Mouse (Mus musculus): ENCODE measurements around the gene Plekhb2. TPM values are rescaled to one million over a fixed set of nuclear protein-coding genes. Genes with fewer than 3 reads are reported as not detected.

The Plekhb2 gene
- total RNA-seq, 2 experiments from 2014 or later = 79.0 to 92.5 TPM

DNA sequence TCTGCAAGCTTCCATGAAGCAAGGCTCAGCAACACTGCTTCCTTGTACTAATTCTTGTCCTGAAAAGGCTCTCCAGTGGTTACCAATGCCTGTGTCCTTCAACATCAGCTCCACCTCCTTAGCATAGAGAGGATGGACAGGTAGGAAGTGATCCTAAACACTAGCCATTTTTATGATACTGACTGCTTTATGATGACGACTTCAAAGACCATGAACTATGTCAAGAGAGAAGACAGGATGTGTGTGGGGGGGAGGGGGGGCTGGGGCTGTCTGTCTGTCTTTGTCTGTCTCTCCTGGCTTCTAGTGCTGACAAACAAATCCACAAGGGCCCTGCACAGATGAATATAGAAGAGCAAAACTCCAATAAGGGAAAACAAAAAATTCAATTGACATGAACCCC is 18.4 kb upstream of the Plekhb2 start:
- DNase-seq = no peak

DNA sequence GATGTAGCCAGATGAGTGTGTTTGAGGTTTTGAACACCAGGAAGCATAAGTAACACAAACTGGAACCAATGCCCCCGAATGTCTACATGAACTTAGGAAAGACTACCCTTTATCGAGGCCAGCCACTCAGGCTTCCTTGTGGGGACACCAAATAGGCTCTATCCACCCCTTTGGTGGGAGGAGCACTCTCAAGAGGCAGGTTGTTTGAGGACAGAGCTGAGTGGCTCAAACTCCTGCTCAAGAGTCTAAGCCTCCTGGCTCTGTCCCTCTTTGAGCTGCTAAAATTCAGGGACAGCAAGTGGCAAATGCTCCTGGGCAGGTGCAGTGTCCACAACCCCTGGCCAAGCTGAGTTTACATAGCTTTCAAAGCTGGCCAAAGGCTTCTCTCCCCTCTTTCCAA is 14.9 kb upstream of the Plekhb2 start:
- no peak for DNase-seq

DNA sequence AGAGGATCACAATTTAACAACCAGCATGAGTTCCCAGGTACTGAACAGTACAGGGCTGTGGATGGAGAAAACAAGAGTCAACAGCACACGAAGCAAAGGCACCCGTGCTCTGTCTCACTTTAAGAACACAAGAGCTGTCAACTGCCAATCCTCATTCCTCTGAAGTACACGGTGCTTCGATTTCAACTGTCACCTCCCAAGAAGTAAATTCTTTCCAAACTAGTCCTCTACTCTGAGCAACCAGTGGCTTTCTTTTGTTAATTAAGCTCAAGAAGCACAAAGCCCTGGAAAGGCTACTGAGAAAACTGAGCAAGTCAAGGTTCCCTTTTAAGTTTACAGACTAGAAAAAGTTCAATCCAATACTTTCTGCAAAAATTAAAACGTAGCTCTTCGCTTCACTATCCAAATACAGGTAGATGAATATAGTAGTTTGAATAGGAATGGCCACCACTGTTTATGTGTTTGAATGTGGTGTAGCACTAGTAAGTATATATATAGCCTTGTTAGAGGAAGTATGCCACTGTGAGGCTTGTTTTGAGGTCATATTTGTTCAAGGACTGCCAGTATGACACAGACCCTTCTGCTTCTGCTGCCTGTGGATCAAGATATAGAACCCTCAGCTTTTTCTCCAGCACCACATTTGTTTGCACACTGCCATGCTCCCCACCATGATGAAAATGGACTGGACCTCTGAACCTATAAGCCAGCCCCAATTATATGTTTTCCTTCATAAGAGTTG is 11.7 kb upstream of the Plekhb2 start:
- no peak for DNase-seq

DNA sequence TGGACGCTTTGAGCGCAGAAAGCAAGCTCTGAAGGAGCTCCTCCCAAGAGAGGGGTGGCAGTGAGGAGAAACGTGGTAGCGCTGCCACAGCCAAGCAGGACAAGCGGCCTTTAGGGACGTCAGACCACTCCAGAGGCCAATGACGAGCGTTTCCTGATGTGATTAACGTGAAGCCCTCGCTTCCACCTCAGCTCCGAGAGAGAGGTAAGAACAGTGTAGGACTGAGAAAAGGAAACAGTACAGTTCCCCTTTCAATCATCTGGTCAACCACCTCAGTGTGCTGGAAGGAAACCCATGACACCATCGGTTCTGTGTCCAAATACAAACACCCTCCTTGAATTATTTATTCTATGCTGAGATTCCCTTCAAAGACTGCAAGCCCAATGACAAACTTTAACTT is 10.5 kb upstream of the Plekhb2 start:
- DNase-seq = peak; percentile 37

DNA sequence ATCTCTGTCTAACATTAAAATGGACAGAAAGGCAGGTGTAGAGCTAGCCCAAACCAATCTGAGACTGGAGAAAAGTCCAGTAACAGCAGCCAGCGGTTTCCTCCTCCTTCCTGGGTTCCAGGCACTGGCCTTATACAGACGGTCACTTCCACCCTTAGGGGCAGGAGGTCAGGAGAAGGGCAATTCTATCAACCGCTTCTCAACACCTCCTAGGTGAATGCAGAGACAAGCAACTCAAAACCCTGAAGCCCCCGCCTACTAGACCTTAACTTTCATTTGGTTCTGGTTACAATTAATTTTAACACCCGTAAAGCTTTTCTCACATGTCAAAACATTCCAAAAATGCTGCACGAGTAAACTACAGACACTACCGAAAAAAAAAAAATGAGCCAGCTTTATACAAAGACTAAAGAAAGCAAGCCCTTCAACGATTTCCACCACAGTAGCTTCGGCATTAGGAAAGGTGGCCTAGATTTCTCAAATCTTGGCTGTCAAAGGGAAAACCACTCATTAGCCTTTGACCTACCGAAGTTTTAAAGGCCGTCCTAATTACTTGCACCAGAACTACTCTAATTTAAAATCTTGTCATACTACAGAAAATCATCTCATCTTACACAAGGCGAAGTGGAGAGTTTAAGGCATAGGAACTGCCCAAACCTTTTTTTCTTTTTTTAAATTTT is 7.9 kb upstream of the Plekhb2 start:
- no peak for DNase-seq

DNA sequence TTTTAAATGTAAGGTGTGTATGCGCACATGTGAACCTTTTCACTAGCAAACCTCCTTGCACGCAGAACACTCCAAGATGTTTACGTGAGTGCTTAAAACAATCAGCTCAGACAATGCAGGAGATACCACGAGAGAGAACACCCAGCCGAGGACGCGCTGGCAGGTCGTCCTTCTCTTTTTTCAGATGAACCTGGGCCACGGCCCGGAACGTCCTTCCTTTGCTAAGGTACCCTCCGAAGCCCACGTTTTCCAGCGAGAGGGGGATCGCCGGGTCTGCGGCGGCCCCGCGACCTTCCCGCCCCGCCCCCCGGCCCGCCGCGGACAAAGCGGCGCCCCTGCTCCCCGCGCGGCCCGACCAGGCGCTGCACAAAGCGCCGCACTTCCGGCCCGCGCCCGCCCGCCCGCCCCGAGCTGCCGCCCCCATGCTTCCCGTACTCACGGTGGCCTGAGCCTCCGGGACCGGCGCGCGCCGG is 7.4 kb upstream of the Plekhb2 start:
- DNase-seq = peak; percentile 72

DNA sequence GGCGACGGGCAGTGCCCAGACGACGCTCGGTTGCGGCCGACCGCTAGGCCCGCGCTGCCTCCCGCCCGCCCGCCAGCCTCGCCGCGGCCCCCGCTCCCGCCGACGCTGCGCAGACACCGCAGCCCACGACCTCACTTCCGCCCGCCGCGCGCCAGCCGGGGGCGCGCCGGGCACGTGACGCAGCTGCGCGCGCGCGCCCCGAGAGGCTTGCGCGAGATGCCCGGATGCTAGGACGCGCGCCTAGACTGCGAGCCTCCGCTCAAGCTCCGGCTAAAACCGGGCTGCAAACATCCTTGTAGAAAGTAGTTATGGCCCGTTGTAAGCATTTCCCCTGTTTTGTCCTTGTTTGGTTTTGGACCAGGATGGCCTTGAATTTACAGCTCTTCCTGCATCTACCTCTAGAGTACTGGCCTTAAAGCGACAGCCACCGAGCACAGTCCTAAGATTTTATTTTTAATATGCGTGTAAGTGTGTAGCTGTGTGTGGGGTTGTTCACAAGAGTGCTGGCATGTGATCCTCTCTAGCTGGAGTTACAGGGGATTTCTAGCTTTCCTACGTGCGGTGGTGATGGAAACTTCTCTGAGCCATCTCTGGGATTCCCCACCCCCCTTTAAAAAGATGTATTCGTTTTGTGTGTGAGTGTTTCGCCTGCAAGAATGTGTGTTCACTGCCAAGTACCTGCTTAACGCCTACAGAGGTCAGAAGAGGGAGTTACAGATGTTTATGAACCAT is 6.7 kb upstream of the Plekhb2 start, which contains the start of gene Fam168b:
TSS of gene Fam168b (minus strand) at position 179 of the 732 bp plus-strand sequence.
- DNase-seq = peak; percentile 91

DNA sequence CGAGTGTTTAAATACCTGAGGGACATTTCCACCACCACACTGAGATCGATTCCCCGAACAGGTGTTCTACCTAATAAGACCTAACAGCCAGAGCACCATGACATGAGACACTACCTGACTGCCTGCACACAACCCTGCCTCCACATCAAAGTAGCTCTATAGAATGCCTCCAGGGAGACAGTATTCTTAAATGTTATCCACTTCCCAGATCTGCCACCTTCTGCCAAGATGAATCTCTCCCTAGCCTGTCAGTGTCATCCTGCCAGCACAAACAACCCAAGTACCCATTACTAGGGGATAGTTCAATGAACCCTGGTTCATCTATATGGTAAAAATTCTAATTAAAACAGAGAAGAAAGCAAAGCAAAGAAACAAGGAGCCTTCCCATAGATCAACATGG is 2.7 kb upstream of the Plekhb2 start:
- DNase-seq = no peak

DNA sequence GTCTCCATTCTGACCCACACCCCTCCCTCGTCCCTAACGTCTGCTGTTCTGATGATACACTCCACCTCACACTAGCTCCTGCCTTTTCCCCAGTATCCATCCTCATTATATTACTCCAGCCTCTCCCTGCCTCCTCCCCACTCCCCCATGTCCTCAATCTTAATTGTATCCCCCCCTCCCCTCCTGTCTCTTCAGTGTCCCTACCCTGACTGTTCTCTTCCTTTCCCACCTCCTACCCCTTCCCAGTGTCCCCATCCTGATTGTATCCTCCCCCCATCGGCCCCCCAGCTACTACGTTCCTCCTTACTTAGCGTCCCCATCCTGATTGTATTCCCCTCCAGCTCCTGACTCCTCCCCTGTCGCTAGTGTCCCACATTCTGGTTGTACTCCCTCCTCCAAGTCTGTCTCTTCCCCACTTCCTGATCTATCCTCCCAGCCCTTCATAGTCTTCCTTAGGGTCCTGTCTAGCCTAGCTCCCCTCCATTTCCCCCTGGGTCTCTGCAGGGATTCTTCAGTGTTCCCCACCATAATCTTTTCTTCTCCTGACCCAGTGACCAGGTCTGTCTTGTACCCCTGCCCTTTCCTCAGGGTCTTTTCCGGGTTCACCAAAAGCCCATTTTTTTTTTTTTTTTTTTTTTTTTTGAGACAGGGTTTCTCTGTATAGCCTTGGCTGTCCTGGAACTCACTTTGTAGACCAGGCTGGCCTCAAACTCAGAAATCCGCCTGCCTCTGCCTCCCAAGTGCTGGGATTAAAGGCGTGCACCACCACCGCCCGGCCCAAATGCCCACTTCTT is 764 bp downstream of the Plekhb2 start:
- no peak for DNase-seq

DNA sequence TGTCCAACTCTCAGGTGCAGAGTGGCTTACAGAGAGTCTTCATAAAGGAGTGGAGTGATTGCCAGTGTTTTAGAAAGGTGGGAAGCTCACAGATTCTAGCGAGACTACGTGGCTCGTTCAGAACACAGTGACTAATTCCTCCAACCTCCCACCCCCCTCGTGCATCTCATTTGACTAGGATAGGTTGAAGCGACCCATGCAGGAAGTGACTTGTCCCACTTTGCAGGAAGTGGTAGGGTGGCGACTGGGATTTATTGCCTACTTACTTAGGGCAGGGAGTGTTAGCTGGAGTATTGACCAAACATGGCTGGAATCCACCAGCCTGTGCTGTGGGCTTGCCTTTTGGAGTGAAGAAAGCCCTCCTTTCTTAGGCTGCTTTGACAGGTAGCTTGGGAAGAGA is 1.8 kb downstream of the Plekhb2 start:
- peak; percentile 70 for DNase-seq

DNA sequence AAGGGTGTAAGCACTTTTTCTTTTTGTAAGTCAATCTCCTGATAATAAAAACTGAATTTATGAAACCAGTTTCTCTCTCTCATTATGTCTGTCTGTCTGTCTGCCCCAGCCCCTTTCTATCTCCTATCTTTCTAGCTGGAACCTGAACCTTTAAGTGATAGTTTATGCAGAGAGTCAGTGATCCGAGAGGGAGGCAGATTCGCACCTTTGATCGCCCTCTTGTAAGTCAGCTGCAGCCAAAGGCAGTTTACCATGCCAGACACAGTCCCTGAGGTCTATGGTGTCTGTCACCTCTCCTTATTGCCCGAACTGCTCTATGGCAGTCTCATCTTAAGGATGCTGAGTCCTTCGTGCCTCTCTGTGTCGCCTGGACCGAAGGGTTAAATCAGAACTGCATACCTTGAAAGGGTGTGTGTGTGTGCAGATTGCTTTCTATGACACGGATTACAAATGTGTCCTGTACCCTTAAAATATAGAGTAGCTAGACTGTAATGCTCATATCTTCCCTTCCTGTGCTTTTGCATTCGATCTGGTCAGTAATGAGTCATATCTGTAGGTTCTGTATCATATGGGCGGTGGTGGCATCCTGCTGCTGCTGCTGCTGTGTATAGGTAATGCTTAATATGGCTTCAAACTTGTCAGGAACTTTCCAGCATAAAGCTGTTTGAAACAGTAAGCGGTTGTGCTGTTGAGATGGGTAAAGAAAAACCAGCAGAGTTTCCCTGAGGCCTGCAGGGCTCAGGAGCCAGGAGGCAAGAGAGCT is 2.5 kb downstream of the Plekhb2 start:
- no peak for DNase-seq

DNA sequence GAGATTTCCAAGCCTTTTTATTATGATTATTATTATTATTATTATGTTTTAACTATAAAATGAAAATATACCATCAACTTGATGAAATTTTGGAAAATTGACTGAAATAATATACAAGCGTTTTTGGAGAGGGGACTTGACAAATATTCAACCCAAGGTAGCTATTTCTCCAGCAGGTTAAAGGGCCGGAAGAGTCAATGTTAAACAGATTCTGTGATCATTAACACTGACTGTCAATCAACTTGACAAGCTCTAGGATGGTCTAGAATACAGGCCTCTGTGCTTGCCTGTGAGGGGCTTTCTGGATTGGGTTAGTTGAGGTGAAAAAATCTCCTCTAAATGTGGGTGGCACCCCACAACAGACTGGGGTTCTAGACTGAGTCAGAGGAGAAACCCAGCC is 4.0 kb downstream of the Plekhb2 start:
- DNase-seq = no peak

DNA sequence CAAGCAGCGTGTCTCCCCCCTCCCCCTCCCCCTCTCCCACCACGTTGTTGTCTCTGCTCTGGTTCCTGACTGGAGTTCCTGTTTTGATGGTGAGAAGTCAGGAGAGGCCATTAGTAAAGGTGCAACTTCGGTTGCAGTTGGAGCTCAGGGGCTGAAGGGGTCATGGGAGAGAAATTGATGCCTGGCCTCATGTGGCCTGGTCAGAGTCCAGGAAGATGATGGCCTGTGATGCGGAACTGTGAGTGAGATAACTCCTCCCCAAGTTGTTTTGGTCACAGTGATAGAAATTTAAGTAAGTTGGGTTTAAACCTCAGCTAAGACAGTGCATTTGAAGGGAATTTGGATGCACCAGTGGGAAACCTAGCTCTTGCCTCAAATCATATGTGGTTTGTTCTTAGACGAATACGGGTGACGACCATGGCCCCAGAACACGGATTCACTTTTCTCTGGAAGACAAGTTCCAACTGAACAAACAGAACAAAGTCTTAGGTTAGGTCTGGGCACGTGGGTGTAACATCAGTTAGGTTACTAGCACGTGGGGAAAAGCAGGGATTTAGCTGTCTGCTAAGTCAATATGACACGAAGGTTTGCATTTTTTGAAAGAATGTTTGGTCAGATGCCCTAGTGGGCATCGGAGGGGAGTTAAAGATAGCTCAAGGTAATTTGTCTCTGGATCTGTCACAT is 5.4 kb downstream of the Plekhb2 start:
- no peak for DNase-seq

DNA sequence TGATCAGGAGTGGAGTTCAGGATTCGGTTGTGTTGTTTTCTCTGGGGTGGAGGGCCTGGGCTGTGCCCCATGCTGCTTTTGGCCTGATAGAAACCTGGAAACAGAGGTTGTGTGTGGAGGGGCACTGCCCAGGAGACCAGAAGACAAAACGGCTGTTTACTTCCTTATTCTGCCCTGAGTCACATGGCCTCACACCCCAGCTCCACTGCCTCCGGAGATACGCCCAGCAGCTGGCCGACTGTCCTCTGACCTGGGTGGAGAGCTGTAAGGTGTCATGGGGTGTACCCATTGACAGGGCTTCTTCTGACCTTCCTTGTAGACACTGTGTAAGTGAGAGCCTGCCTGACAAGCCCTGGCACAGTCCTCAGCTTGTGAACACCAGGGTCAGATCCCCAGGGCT is 8.9 kb downstream of the Plekhb2 start:
- no peak for DNase-seq

DNA sequence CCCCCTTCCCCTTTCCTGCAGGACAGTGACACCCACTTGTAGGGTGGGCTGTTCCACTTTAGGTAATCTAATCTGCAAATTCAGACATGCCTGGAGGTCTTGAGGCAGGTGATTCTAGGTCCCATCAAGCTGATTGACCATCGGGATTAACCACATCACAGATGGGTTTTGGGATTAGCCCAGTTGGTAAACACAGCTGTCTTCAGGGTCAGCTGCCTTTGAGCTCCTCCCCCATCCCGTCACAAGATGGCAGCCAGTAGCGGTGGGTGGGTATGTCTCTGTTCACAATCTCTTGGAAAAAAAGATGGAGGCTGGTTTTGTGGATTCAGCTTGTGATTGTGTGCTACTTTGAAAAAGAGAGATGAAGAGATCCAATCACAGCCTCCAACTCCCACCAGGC is 10.0 kb downstream of the Plekhb2 start:
- no peak for DNase-seq

DNA sequence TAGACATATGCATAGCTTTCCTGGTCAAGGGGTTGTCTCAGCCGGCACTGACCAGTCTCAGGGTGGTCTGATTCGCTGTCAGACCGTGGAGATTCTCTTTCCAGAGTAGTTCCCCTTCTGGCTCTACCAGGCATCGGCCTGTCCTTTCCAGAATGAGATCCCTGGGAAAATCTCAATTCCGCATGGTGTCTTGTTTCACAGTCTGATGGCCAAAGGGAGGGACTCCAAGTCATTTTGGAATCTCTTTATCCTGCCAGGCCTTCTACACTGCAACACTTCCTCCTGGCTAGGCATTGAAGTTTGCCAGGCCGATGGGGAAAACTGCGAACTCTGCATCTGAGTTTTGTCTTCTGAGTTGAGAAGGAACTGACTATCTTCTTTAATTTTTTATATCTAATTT is 10.4 kb downstream of the Plekhb2 start:
- no peak for DNase-seq

DNA sequence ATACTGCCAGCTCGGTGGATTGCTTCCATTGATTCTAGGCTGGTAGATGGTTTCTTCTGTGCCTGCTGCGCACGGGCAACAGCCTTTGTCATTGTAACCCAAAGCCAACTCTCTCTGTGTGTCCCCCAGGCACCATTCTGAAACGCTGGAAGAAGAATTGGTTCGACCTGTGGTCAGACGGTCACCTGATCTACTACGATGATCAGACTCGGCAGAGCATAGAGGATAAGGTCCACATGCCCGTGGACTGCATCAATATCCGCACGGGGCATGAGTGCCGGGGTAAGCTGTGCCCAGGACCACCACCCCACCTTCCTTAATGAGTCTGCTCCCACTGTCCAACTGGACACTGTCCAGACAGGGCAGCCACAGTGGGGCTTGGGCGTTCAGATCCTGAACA is 13.1 kb downstream of the Plekhb2 start:
- DNase-seq = no peak

DNA sequence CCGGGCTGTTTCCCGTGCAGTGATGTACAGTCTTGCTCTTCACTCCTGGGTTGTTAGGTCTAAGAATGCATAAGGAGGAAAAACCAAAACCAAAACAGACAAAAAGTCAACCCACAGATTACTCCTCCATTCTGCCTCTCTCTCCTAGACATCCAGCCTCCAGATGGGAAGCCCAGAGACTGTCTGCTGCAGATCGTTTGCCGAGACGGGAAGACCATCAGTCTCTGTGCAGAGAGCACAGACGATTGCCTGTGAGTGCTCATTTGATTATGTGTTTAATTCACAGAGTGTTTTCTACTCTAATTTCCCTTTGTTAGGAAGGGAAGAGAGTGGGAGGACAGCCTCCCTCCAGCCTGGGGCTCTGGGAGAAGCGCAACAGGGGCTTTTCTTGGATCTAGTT is 13.5 kb downstream of the Plekhb2 start:
- no peak for DNase-seq

DNA sequence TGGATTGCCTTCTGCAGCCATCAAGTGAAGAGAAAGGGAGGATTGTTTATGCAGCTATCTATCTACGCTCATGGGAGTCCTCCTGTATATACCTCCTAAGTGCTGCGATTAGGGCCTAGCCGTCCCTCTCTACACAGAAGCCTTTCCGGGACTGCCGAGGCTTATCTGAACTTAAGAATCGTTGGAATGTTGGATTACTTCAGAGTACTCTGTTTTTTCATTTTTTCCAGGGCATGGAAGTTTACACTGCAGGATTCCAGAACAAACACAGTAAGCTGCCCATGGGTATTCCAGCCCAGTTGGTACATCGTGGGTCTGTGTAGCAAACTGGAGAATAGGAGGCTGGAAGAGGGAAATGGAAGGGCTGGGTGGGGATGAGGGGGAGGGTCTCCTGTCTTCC is 14.5 kb downstream of the Plekhb2 start:
- no peak for DNase-seq

DNA sequence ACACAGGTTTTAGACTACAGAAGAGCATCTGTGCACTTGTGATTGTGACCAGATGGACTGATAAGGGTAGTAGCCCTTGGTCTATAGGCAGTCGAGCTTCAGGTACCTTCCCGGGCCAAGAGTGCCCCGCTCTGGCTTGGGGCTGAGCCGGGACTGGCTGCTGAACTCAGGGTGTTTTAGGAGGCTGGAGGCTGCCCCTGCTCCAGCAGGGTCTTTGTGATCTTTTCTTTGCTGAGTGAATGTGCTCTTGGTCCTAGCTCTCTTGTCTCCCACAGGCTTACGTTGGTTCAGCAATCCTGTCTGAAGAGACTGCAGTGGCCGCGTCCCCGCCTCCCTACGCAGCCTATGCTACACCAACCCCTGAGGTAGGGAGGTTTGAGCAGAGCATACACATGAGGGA is 16.1 kb downstream of the Plekhb2 start:
- DNase-seq = no peak

Data from adrenal gland, postnatal 10 days (tissue).